Mouse (Mus musculus) layer of hippocampus, postnatal 36 days (tissue): ENCODE measurements around the gene Lrch2. TPM values are rescaled to one million over a fixed set of nuclear protein-coding genes. Genes with fewer than 3 reads are reported as not detected.
A peak's percentile ranks its signal among the peaks of the same experiment; 100 is the strongest.
"Not testable (repeated sequence)": the region's sequence is repeated elsewhere in the genome, so short reads cannot be mapped to it uniquely, and the experiment has no call there.

Source experiments
- DNase-seq, 2 experiments: peaks; one replicate each; pipeline ENCODE4 v3.0.0; 2022
- total RNA-seq, 2 experiments: library from RNA; stranded (reverse); gene quantifications; 2 replicates each; pipeline ENCODE4 v1.2.3; 2021

The Lrch2 gene
- total RNA-seq: 10 to 100 TPM; 26.6 to 28.2 TPM

- DNase-seq: peak; percentile 36 to 49
Measured at GRCm38 (mm10) chrX:147553421-147554201, at the start of gene Lrch2. Gene Lrch2 (minus strand): TSS chrX:147554081.

GRCm38 (mm10) chrX:147540934-147541870, 12.7 kb downstream of the Lrch2 start:
- DNase-seq: no peak

DNA sequence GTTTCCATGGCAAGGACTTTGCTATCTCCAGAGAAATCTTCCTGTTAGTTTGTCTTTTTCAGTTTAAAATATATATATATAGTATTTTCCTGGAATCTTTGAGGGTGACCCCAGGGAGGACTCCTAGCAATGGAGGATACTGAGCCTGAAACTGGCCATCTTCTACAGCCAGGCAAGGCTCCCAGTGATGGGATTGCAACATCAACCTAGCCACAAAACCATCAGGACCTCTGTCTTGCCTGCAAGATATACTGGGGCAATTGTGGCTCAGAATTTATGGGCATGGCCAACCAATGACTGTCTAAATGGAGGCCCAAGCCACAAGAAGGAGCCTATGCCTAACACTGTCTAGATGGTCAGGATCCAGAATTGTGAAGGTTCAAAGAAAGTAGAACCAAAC, 15.5 kb downstream of the Lrch2 start:
- DNase-seq: no peak

GRCm38 (mm10) chrX:147537117-147537516, 16.8 kb downstream of the Lrch2 start:
- DNase-seq: not testable (repeated sequence)

GRCm38 (mm10) chrX:147535616-147536015, 18.3 kb downstream of the Lrch2 start:
- DNase-seq: no peak

DNA sequence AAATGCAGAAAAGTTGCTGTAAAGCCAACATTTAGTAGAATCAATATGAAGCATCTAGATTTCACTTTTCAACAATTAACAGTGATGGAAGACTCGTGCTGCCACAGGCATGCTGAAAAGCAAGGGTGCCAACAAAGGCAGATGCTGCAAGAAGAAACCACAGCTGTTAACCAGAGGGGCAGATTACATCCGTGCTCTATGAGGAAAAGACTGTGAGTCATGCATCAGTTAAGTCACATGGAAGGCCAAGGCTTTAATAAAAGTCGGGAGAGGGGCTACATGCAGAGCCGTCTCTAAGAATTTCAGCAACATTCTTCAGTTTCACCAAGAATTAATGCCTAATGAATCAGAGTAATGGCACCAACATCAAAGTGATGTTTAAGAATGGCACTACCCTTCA, 22.2 kb downstream of the Lrch2 start:
- no peak for DNase-seq

DNA sequence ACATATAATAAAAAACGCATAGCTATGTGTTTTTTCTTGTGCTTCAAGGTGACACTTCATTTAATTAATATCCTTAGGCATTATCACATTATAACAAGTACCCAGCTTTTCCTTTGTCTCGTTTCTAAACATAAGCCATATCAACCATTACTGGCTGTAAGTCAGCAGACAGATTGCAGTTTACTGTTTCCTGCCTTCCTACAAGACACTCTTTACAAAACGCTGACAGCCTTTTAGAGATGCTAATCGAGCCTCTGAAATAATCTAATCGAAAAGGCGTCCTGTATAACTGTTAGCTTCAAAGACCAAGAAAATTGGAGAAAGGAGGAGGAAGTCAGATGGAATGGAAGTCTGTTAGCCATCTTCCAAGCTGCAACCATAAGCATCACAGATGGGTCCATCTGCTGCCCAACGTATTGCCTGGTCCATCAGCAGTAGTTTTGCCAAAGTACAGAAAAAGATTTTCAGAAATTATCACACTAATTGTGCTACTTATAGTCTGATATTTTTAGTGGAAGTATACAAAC, 26.2 kb downstream of the Lrch2 start:
- DNase-seq: no peak

GRCm38 (mm10) chrX:147489551-147489950, 64.3 kb downstream of the Lrch2 start:
- DNase-seq: no peak

GRCm38 (mm10) chrX:147453610-147454009, 100.3 kb downstream of the Lrch2 start, which contains the start of gene Vmn1r239-ps:
Gene Vmn1r239-ps (minus strand): TSS chrX:147453710.
- DNase-seq: not testable (repeated sequence)

GRCm38 (mm10) chrX:147443386-147443785, 110.5 kb downstream of the Lrch2 start:
- no peak for DNase-seq

- DNase-seq: no peak
Measured at GRCm38 (mm10) chrX:147435400-147435799, 118.5 kb downstream of the Lrch2 start.

DNA sequence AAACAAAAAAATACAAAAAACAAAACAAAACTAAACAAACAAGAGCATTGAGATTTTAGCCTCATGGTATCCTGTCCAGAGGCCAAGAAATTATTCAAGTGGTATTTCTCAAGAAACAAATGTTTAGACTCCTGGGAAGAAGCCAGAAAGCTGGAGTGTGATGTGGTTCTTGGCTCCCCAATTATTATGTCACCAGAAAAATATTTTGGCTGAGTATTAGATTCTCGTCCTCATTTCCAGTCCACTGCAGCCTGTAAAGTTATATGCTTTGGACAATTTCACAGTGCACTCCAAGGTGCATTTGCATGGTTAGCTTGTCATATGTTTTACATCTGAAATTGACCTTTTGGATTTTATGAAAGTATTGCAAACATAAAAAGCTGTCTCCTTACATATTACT, 124.1 kb downstream of the Lrch2 start:
- DNase-seq: no peak

- DNase-seq: no peak
Measured at GRCm38 (mm10) chrX:147429129-147429528, 124.8 kb downstream of the Lrch2 start, which contains the start of gene Il13ra2. Gene Il13ra2 (minus strand): TSS chrX:147429192.

Other genes with a start within 250 kb of the Lrch2 start
- gene Il13ra2, start 124.9 kb downstream of the Lrch2 start, total RNA-seq: under 1 TPM; 0.45 to 0.58 TPM
- gene Vmn1r239-ps, start 100.4 kb downstream of the Lrch2 start, total RNA-seq: not detected
- not detected for gene Gm15128, start 211.9 kb upstream of the Lrch2 start, total RNA-seq